8 mouse cellular contexts compared by ENCODE assay signal in the genomic region with DNA sequence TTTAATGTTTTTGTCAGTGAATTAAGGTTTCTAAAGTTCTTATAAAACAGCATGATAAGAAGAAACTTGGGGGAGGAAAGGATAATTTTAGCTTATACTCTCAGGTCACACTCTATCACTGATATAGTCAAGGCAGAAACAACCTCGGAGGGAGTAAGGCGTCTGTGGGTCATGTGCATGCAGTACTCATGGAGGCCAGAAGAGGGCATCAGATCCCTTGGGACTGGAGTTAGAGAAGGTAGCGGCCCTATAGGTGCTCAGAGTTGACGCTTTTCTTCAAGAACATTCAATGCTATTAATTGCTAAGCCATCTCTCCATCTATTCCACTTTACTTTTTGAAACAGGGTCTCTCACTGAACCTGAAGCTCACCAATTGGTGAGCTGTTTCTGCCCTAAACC. TPM values are rescaled to one million over a fixed set of nuclear protein-coding genes. Genes with fewer than 3 reads are reported as not detected.
A peak's percentile ranks its signal among the peaks of the same experiment; 100 is the strongest.
DNase-seq lines count a peak whose midpoint lies in the region; ATAC-seq and TF ChIP-seq lines count a peak whose summit lies in the region.

No protein-coding gene starts in this region.

- H3K9ac ChIP-seq in kidney, embryonic 15.5 days, result no peak overlapping the region
- no peak overlapping the region for H3K9ac ChIP-seq in limb, embryonic 14.5 days (ENCODE audit: low read depth, low read length, severe bottlenecking)
- no peak overlapping the region for H3K9ac ChIP-seq in neural tube, embryonic 12.5 days

- no peaks in the 10 kb centered on the region for H3K36me3 ChIP-seq in kidney, embryonic 15.5 days
- H3K36me3 ChIP-seq in limb, embryonic 14.5 days (ENCODE audit: control insufficient read depth, insufficient read depth, low read length), result no peaks in the 10 kb centered on the region
- H3K36me3 ChIP-seq in neural tube, embryonic 12.5 days, result no peaks in the 10 kb centered on the region

- H3K27me3 ChIP-seq in Patski, result no peaks in the 10 kb centered on the region
- peaks cover 9% of the 10 kb centered on the region; the same call in 1 of the 2 replicates for H3K27me3 ChIP-seq in kidney, embryonic 15.5 days
- H3K27me3 ChIP-seq in limb, embryonic 14.5 days (ENCODE audit: control insufficient read depth, insufficient read depth, low read length), result no peaks in the 10 kb centered on the region
- H3K27me3 ChIP-seq in neural tube, embryonic 12.5 days (replicated peaks), result no peaks in the 10 kb centered on the region

- ATAC-seq in Patski, result no peak
- ATAC-seq in kidney, embryonic 15.5 days (replicated peaks; ENCODE audit: low FRiP score), result peak; percentile 79
- no peak for ATAC-seq in limb, embryonic 14.5 days (ENCODE audit: low FRiP score, low read depth)
- peak; percentile 57; the same call in 1 of the 2 replicates for ATAC-seq in neural tube, embryonic 12.5 days (ENCODE audit: low FRiP score, low read depth)

- in situ Hi-C loops in Patski (cut with MboI; ENCODE audit: low pct_unique_long_range_greater_than_20kb), result loop anchor here (5.0 to 10.0 kb wide), 2 partner anchors 122 to 499 kb away; no protein-coding TSS in a partner anchor

- POLR2A ChIA-PET in Patski (lab: Charles Lee), result no interaction called here

- H3K9me3 ChIP-seq in kidney, embryonic 15.5 days (replicated peaks), result no peaks in the 10 kb centered on the region
- H3K9me3 ChIP-seq in limb, embryonic 14.5 days (ENCODE audit: control insufficient read depth, low read length), result no peaks in the 10 kb centered on the region
- H3K9me3 ChIP-seq in neural tube, embryonic 12.5 days, result no peaks in the 10 kb centered on the region

- DNase-seq in 416B (ENCODE audit: low read depth) (peak; percentile 53), Patski (ENCODE audit: low read depth, low spot score) (no peak)
- DNase-seq in cerebellum, postnatal 25 days, result peak; percentile 80 to 90
- DNase-seq in frontal cortex, postnatal 36 days (ENCODE audit: low spot score in 2 of 2), result peak; percentile 87
- DNase-seq in limb, embryonic 14.5 days (ENCODE audit: low spot score), result peak; percentile 11
- DNase-seq in urinary bladder, postnatal 10 days (ENCODE audit: low spot score), result peak; percentile 30

- H3K27ac ChIP-seq in kidney, embryonic 15.5 days, result no peak overlapping the region
- no peak overlapping the region for H3K27ac ChIP-seq in limb, embryonic 14.5 days (replicated peaks; ENCODE audit: low read depth, low read length)
- H3K27ac ChIP-seq in neural tube, embryonic 12.5 days, result no peak overlapping the region

- no peak overlapping the region for H3K4me2 ChIP-seq in kidney, embryonic 15.5 days
- no peak overlapping the region for H3K4me2 ChIP-seq in limb, embryonic 14.5 days (replicated peaks; ENCODE audit: low read depth, low read length, severe bottlenecking)
- H3K4me2 ChIP-seq in neural tube, embryonic 12.5 days (replicated peaks), result no peak overlapping the region

- no peak overlapping the region for H3K4me3 ChIP-seq in kidney, embryonic 15.5 days (replicated peaks)
- H3K4me3 ChIP-seq in limb, embryonic 14.5 days (replicated peaks; ENCODE audit: low read length), result no peak overlapping the region
- no peak overlapping the region for H3K4me3 ChIP-seq in neural tube, embryonic 12.5 days

- CTCF ChIA-PET in Patski (lab: Charles Lee), result interaction anchor here (0.6 to 4.6 kb wide), 25 partner anchors 9 to 780 kb away, joined by 3 to 55 read pairs (median 3); a partner anchor contains a TSS

- TF ChIP-seq POLR2A in limb, embryonic 14.5 days (IDR thresholded peaks at IDR 0.05; ENCODE audit: borderline replicate concordance, extremely low read depth, insufficient read depth, insufficient read length), result no peak

- peak; percentile 78 for TF ChIP-seq CTCF in Patski (IDR thresholded peaks at IDR 0.05)

- H3K4me1 ChIP-seq in kidney, embryonic 15.5 days, result 0 out of 2 replicates have a peak, but pooled peaks cover 3% of the 10 kb centered on the region
- no peaks in the 10 kb centered on the region for H3K4me1 ChIP-seq in limb, embryonic 14.5 days (ENCODE audit: control insufficient read depth, insufficient read depth, low read length)
- no peaks in the 10 kb centered on the region for H3K4me1 ChIP-seq in neural tube, embryonic 12.5 days

- WGBS in kidney, embryonic 15.5 days, result 6% methylated on average over 4 of the region's 4 CpGs
- 12% methylated on average over 4 of the region's 4 CpGs for WGBS in limb, embryonic 14.5 days
- WGBS in neural tube, embryonic 12.5 days, result 19% methylated on average over 4 of the region's 4 CpGs

RNA-seq across cellular contexts. Expression of a gene that starts 19.8 kb away (rescaled TPM):
- not detected for polyA plus RNA-seq in Patski (2021)
- polyA plus RNA-seq in kidney, embryonic 15.5 days (2015; fragmentation: Nextera tagmentation; extraction: Ambion mirVana), result not detected in 2 replicates
- not detected in 2 replicates for polyA plus RNA-seq in limb, embryonic 14.5 days (2012; rRNA removed)
- polyA plus RNA-seq in limb, embryonic 14.5 days (2014; fragmentation: Nextera tagmentation; extraction: Ambion mirVana), result not detected in 2 replicates
- not detected in 2 replicates for polyA plus RNA-seq in neural tube, embryonic 12.5 days (2016; fragmentation: Nextera tagmentation; extraction: Ambion mirVana)

RNA-seq across cellular contexts. Expression of a gene that starts 22.2 kb away (rescaled TPM):
- 11.2 TPM for polyA plus RNA-seq in Patski (2021)
- polyA plus RNA-seq in kidney, embryonic 15.5 days (2015; fragmentation: Nextera tagmentation; extraction: Ambion mirVana), result 8.0 and 9.1 TPM in 2 replicates
- polyA plus RNA-seq in limb, embryonic 14.5 days (2012; rRNA removed), result 1.0 and 1.2 TPM in 2 replicates
- 2.9 and 3.2 TPM in 2 replicates for polyA plus RNA-seq in limb, embryonic 14.5 days (2014; fragmentation: Nextera tagmentation; extraction: Ambion mirVana)
- 2.6 and 3.1 TPM in 2 replicates for polyA plus RNA-seq in neural tube, embryonic 12.5 days (2016; fragmentation: Nextera tagmentation; extraction: Ambion mirVana)

Comparison
In these comparisons a context has a peak if more than half of its experiments do, and no peak if none do; other contexts are left out.
1. ATAC-seq: peak in kidney, embryonic 15.5 days (single experiment) and neural tube, embryonic 12.5 days (single experiment); none in Patski (single experiment) and limb, embryonic 14.5 days (single experiment).